Mouse (Mus musculus) adrenal gland, postnatal 25 days (tissue): ENCODE data around the gene Pde9a. TPM values are rescaled to one million over a fixed set of nuclear protein-coding genes. Genes with fewer than 3 reads are reported as not detected.

Experiments used
- DNase-seq: peaks from one replicate; pipeline ENCODE4 v3.0.0; 2021; ENCODE audit warnings: mixed read lengths
- total RNA-seq: library from RNA; stranded (reverse); gene quantifications from 2 replicates; pipeline ENCODE4 v1.2.3, GENCODE M21; 2021

Pde9a gene
- total RNA-seq, 1 experiment from 2014 or later, result 1.4 TPM

DNA sequence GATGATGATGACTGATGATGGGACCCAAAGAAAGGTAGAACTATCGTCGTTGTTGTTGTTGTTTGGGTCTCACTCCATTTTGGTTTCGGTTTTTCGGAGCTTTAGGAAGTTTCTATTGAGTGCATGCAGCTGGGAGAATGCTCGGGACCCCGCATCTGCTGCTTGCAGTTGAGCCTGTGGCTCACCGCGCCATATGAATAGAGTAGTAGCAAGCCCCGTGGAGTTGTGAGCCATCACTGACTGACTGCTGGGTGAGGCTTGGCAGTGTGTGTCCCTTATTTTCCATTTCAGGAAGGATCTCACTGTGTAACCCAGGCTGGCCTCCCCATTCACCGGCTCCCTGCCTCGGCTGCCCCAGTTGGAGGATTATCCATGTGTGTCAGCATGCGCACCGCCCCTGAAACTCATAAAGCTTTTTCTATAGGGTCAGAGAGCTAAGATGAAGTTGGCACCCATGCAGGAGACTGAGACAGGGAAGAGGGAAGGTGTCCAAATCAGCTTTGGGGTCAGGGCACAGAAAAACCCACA lies 47.5 kb downstream of the Pde9a start:
- DNase-seq, result no peak

DNA sequence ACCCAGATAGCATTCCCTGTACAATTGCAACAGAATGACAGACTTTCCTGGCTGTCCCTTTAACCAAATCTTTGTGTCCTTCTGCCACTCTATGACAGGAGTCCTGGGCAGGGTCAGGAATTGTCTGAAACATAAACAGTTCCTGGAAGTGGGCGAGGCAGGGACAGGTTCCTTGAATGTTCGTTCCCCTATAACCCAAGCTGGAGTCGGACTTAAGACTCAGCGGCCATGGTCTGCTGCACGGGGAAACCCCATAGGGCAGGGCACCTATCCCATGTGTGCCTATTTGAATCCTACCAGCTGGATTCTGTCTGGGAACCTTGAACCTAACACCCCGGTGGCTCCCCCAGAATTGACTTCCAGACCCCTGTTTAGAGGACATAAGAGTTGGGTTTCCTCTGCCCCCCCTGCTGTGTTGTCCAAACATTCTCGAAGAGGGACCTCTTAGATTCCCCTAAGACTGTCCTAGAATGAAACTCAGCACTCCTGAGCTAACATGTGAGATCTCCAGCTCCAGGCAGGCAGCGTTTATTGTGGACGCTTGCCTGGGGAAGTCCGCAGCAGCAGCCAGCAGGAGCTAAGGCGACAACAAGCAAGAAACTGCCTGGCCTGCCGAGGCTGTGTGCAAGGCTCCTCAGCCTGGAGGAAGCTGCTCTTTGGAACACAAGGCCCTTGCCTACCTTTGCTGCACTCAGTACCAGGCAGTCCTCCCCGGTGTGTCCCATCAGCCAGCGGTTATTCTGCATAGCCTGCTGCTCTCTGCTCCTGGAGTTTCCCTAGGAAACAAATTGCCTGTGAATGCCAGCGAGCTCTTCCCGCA lies 48.2 kb downstream of the Pde9a start:
- no peak for DNase-seq

- no peak for DNase-seq
Measured at GRCm38 (mm10) chr17:31434825-31435325, 48.9 kb downstream of the Pde9a start.

GRCm38 (mm10) chr17:31435934-31436813 lies 50.2 kb downstream of the Pde9a start:
- no peak for DNase-seq

- DNase-seq, result no peak
Measured at GRCm38 (mm10) chr17:31436814-31437406, 50.9 kb downstream of the Pde9a start.

GRCm38 (mm10) chr17:31437482-31437881 lies 51.5 kb downstream of the Pde9a start:
- no peak for DNase-seq

GRCm38 (mm10) chr17:31439978-31440377 lies 54.0 kb downstream of the Pde9a start:
- no peak for DNase-seq

- no peak for DNase-seq
Measured at GRCm38 (mm10) chr17:31442513-31442912, 56.5 kb downstream of the Pde9a start.

DNA sequence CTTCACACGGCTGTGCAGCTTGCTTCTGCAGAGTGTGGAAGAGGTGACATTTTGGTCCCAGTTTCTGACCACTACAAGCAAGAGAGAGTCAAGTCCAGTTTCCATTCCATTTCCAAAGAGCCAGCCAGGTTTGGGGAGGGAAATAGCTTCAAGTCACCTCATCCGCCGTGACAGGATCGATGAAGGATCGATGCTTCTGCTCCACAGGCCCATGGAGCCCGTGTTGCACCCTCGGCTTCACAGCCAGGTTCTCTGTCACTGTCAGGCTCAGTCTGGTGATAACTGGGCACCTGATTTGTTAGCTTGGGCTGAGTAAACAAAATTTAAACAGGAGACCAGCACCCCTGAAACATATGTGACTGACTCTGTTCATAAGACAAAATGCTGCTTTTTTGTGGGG lies 58.2 kb downstream of the Pde9a start:
- DNase-seq, result no peak

GRCm38 (mm10) chr17:31445061-31445731 lies 59.2 kb downstream of the Pde9a start:
- DNase-seq, result no peak

DNA sequence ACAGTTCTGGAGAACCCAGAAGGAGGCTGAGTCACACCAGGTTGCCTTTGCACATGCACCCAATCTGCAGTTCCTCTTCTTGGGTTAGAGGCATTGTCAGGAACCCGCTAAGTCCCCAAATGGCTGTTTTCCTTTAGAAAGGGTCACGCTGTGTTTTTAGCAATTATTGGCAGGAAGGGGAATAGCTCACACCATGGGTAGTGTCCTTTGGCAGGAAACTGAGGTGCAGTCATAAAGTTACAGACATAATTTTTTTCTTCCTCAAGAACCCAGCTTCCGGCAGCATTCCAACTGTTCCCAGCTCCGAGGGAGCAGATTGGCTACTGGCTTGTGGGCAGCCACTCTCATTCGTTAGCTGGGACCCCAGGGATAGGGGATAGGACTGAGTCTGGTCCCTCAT lies 61.8 kb downstream of the Pde9a start:
- no peak for DNase-seq

GRCm38 (mm10) chr17:31448519-31448918 lies 62.5 kb downstream of the Pde9a start:
- no peak for DNase-seq

- no peak for DNase-seq
Measured at GRCm38 (mm10) chr17:31450206-31450605, 64.2 kb downstream of the Pde9a start.

- peak; percentile 46 for DNase-seq
Measured at GRCm38 (mm10) chr17:31451179-31451708, 65.2 kb downstream of the Pde9a start.

DNA sequence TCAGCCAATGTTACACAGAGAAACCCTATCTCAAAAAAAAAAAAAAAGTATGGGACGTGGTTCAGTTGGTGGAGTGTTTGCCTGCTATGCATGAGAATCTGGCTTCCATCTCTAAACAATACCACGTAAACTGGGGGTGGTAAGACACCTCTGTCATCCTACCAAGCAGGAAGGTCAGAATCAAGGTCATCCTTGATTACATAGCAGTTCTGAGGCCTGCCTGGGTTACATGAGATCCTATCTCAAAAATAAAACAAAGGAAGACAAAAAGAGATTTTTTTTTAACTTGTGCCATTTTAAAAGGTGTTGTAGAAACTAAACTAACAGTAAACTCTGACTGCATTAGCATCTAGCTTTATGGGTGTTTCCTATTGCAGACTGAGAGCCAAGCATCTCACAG lies 66.8 kb downstream of the Pde9a start:
- DNase-seq, result no peak

DNA sequence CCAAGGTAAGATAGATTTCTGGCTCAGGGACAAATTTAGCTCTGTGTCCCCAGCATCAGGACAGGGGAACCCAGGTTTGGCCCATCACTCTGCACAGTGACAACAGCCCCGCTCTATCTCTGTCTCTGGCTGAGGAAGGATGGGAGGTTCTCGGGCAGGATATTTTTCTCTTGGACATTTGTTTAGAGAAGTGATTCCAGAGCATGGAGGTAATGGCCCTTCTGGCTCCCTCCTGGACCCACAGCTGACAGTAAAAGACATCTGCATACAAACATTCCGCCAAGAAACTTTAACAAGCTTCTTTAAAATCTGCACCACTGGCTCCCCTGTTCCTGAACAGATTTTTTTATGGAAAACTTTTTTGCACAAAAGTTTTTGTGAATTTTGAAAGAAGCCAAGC lies 67.5 kb downstream of the Pde9a start:
- DNase-seq, result no peak

GRCm38 (mm10) chr17:31454056-31454455 lies 68.0 kb downstream of the Pde9a start:
- peak; percentile 43 for DNase-seq

DNA sequence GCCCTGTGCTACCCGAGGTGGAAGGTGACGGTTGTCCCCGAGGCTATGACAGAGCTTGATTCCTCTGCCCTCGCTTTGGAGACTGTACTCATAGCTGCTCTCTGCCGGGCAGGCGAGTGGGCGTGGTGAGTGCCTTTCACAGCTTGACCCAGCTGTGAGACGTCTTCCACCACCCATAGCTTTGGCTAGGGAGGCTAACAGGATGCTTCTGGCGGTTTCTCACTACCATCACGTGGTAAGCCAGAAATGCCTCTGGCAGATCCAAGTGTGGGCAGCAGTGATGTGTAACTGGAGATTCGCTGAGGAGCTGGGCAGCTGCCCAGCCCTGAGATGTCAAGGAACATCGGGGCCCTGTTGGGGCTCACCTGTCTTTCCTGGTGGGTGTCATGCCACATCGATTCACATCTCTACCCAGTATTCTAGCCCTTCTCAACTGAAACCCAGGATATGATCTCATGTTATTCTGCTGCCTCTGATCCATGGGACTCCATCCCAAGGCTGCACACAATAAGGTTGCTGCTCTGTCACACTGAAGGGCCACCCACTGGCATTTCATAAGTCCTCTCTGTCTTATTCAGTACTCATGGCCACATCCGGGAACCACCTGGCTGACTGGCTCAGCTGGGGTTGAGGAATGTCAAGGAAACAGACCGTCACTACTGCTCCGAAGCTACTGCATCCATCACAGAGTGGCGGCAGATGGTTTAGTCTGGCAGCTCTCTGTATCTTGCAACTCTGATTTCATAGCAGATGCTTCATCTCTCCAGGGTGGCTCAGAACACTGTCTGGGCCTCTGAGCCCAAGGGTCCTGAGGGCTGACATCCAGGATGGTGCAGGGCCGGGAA lies 70.9 kb downstream of the Pde9a start:
- DNase-seq, result no peak

DNA sequence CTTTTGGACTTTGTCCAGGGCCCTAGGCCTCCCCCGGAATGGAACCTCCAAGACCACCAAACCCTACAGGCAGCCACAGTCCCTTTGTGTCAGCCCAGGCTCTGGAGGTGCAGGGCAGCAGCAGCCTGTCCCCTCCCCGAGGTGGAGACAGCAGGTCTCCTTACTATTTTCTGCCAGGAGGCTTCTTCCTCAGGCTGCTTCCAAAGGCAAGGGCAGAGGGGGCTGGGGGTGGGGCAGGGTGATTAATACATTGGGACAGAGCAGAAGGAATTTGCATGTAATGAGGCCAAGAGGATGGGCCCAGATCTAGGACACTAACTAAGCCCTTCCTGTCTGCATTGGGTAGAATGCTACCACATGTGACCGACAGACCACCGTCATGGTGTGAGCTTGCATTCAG lies 74.4 kb downstream of the Pde9a start:
- DNase-seq, result no peak

DNA sequence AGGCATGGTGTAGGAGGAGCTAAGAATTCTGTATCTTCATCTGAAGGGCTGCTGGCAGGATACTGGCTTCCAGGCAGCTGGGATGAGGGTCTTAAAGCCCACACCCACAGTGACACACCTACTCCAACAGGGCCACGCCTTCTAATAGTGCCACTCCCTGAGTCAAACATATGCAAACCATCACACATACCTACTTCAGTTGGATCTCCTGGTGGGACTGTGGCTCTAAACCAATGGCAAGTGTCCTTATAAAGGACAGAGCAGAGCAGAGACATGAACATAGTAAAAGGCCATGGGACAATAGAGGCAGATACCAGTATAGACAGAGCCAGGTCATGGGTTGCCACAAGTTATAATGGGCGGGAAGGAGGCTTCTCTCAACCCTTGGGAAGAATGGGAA lies 76.5 kb downstream of the Pde9a start:
- DNase-seq, result no peak

DNA sequence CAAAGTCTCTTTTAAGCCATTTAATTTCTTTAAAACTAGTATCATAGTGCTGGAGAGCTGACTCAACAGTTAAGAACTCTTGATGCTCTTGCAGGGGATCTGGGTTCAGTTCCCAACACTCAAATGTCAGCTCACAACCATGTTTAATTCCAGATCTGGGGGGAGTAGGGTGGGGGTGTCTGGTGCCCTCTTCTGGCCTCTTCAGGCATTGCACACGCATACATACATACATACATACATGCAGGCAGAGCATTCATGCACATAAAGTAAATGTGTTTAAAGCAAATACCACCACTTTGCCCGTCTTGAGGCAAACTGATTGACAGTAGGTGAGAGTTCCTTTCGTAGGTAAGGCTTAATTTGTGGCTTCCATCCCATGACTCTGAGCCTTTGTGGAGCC lies 80.8 kb downstream of the Pde9a start:
- DNase-seq, result no peak
